Mouse (Mus musculus) retina, embryonic 14.5 days (tissue): ENCODE data around the gene Gm10128.
A peak's percentile ranks its signal among the peaks of the same experiment; 100 is the strongest.
"Not testable (repeated sequence)": the region's sequence is repeated elsewhere in the genome, so short reads cannot be mapped to it uniquely, and the experiment has no call there.

Experiments
- DNase-seq: peaks from one replicate; pipeline ENCODE4 v3.0.0-alpha.2; 2015; ENCODE audit warnings: low spot score

The Gm10128 gene

DNA sequence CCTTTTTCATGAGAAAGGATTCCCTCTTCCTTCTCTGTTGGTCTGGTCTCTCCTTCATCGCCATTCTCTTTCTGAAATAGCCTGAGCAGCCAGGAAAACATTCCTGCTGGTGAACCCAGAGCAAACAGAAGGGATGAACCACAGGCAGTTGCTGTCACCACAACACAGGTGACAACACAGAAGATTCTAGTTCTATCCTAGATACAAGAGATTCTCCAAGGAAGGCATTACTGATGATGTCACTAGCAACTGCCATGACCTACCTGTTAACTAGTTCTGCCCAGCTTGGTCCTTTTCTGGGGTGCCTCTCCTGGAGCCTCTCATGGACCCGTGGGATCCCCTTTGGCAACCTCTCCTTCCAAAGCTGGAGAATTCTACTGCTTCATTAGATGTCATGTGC, at the start of gene Gm10128:
TSS of gene Gm10128 (minus strand) at position 101 of the 400 bp plus-strand sequence.
- not testable (repeated sequence) for DNase-seq

DNA sequence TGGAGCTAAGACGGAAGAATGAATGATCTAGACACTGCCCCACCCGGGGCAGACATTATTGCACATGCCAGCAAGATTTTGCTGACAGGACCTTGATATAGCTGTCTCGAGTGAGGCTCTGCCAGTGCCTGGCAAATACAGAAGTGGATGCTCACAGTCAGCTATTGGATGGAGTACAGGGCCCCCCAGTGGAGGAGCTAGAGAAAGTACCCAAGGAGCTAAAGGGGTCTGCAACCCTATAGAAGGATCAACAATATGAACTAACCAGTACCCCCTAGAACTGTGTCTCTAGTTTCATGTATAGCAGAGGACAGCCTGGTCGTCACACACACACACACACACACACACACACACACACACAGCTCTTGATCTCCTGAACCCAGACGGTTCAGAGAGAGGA, 37.4 kb upstream of the Gm10128 start:
- DNase-seq: peak; percentile 10

DNA sequence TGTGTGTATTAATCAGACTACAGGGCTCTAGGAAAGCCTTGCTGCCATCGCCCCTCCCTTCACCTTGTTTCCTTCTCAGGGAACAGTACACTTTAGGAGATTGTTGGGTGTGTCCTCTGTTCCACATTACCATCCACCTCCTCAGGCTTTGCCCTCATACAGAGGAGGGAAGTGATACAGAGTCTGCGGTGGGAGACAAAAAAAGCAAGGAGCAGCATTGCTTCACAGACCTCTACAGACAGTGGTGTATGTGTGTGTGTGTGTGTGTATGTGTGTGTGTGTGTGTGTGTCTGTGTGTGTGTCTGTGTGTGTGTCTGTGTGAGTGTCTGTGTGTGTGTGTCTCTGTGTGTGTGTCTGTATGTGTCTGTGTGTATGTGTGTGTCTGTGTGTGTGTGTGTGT, 18.7 kb upstream of the Gm10128 start:
- not testable (repeated sequence) for DNase-seq

DNA sequence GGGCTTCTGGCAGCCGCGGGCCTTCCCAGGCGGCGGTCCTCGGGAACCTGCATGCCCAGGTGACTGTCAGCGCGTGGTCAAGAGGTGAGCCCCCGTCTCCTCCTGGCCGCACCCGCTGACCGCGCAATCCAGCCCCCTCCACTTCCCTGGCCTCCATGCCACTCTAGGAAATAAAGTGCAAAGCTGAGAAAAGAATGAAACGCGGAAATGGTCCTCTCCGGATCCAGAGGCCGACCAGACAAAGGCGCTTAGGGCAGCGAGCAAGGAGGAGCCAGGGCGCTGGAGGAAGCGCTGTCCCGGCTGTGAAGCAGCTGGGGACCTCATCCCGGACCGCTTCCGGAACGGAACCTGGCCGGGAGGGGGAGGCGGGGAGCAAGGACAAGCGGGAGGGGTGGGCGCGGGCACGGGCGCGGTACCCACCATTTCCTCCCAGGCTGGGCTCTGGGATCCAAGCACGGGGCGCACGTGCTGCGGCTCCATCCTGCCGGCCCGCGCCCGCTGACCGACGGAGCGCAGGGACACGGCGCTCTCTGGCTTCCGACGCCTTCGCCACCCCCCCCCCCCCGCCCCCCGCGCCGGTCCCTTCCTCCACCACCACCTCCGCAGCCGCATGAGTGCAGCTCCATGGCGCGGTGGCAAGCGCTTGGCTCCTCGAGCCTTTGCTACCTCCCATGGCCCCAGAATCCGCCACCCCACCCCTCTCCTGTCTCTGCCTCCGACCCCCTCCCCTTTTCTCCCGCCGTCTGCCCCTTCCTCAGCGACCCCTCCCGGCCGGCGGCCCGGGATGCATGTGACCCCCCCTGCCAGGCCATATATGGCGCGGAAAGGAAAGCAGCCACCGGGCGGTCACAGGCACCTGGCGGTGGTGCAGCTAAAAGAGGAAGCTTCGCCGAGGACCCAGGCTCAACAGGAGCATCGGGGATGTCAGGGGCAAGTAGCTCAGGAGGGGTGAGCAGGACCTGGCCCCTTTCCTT, 14.6 kb upstream of the Gm10128 start:
- not testable (repeated sequence) for DNase-seq

DNA sequence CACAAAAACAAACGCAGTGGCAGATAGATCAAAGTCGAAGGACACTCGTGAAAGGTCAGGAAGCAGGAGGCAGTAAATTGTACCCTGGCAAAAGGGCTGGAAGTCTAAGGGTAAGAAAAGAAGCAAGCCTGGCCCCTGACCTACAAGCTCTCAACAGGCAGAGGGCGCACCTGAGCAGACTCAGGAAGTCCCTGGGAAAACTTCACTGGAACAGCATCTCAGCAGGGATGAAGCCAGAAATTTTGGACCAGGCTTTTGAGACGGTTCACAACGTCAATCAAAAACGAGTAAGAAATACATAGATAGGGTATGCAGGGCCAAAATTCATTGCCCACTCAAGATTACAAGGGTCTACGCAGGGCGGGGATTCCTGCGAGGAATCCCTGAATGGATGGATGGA, 13.7 kb upstream of the Gm10128 start:
- not testable (repeated sequence) for DNase-seq

DNA sequence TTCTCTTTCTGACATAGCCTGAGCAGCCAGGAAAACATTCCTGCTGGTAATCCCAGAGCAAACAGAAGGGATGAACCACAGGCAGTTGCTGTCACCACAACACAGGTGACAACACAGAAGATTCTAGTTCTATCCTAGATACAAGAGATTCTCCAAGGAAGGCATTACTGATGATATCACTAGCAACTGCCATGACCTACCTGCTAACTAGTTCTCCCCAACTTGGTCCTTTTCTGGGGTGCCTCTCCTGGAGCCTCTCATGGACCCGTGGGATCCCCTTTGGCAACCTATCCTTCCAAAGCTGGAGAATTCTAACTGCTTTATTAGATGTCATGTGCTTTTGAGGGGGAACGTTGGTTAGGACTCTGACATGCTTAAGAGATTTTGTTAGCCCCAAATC, 48.3 kb downstream of the Gm10128 start, which contains the start of gene Gm10338:
TSS of gene Gm10338 (minus strand) at position 101 of the 400 bp plus-strand sequence.
- not testable (repeated sequence) for DNase-seq
